Mouse (Mus musculus) spleen, adult 2 months (tissue): ENCODE measurements at regions not wholly inside any gene's neighbourhood (a gene's known extent, or its start where the extent isn't known, plus 50 kb on each side); places are given as distances from the start of the nearest gene placed in this dataset.

Source experiments
- CTCF ChIP-seq: fragments of 200-500 bp; IDR thresholded peaks from 2 replicates; pipeline ENCODE4 v1.5.1; 2011; ENCODE audit warnings: mild to moderate bottlenecking, inconsistent platforms; ENCODE audit not compliant: insufficient read depth, insufficient read length, insufficient replicate concordance; ENCODE audit errors: extremely low read depth
- POLR2A ChIP-seq: fragments of 200-500 bp; IDR thresholded peaks from 2 replicates; pipeline ENCODE4 v1.6.1; 2011; ENCODE audit warnings: low read depth, low read length, inconsistent platforms

DNA sequence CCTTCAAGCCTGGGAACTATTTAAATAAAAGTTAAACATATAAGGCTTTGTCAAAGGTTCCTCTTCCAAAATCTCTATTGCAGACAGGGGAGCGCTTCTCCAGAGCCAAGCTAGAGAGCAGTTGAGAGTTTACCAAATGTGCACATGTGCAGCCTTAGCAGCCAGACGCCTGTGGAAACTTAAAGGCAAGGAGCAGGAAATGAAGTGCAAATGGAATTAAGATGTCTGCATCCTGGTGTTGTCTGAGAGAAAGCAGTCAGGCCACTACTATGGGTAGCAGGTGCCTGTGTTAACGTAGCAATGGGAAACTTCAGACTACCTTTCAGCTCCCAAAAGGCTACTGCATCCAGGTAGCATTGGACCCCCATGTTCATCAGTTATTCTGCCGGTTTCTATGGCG, 282.4 kb upstream of the Hnrnpa3 start:
- no peak for TF ChIP-seq POLR2A
- TF ChIP-seq CTCF = no peak
